Mouse (Mus musculus) embryonic facial prominence, embryonic 13.5 days (tissue): ENCODE measurements around the gene Tmem176b. TPM values are rescaled to one million over a fixed set of nuclear protein-coding genes. Genes with fewer than 3 reads are reported as not detected.
"Not testable (repeated sequence)": the region's sequence is repeated elsewhere in the genome, so short reads cannot be mapped to it uniquely, and the experiment has no call there.

ENCODE experiments used
- ATAC-seq: fragments of 200-750 bp; cut with Nextera tagmentation; 2 replicates; pipeline ENCODE4 v1.8.0; 2017; ENCODE audit warnings: low read depth; ENCODE audit not compliant: insufficient number of reproducible peaks, insufficient read depth, low FRiP score, low TSS enrichment
- H3K27ac ChIP-seq: fragments of 300-500 bp; sonication (generic); 2 replicates; pipeline ENCODE4 v1.5.1; 2015; ENCODE audit warnings: moderate library complexity, mild to moderate bottlenecking, inconsistent platforms
- H3K27me3 ChIP-seq: fragments of 300-500 bp; sonication (generic); 2 replicates; pipeline ENCODE4 v1.6.1; 2015; ENCODE audit warnings: mild to moderate bottlenecking, inconsistent platforms
- H3K36me3 ChIP-seq: fragments of 300-500 bp; sonication (generic); 2 replicates; pipeline ENCODE4 v1.6.1; 2015; ENCODE audit warnings: mild to moderate bottlenecking, inconsistent platforms
- H3K4me1 ChIP-seq: fragments of 300-500 bp; sonication (generic); 2 replicates; pipeline ENCODE4 v1.6.1; 2015; ENCODE audit warnings: inconsistent platforms
- H3K4me2 ChIP-seq: fragments of 300-500 bp; sonication (generic); 2 replicates; pipeline ENCODE4 v1.6.1; 2015; ENCODE audit warnings: moderate library complexity, mild to moderate bottlenecking, inconsistent platforms
- H3K4me3 ChIP-seq: fragments of 300-500 bp; sonication (generic); 2 replicates; pipeline ENCODE4 v1.5.1; 2015; ENCODE audit warnings: mild to moderate bottlenecking, inconsistent platforms
- H3K9ac ChIP-seq: fragments of 300-500 bp; sonication (generic); 2 replicates; pipeline ENCODE4 v1.6.1; 2015; ENCODE audit warnings: mild to moderate bottlenecking, inconsistent platforms
- H3K9me3 ChIP-seq: fragments of 300-500 bp; sonication (generic); 2 replicates; pipeline ENCODE4 v1.6.1; 2016; ENCODE audit warnings: inconsistent platforms
- WGBS: fragments of 180-500 bp; shearing (Covaris S2); methylation state at CpG from one replicate; pipeline ENCODE4 v1.1.7; 2015; ENCODE audit warnings: mixed read lengths; 5-methylcytosine and 5-hydroxymethylcytosine counted together
- polyA plus RNA-seq: library from polyadenylated mRNA; unstranded; fragments of >200 nt; fragmentation: Nextera tagmentation; extraction: Ambion mirVana; gene quantifications from 2 replicates; pipeline ENCODE4 v1.2.1, GENCODE M21; 2015

Gene Tmem176b
- polyA plus RNA-seq, result 171 and 177 TPM in 2 replicates

GRCm38 (mm10) chr6:48840973-48841625 lies at the start of gene Tmem176b:
TSS of gene Tmem176b (minus strand) at chr6:48841496.
- Histone ChIP-seq H3K4me1 (peaks cover 44% of the 10 kb centered on the region), H3K27me3 (no peaks in the 10 kb centered on the region)
- 3% methylated on average over 6 of the region's 6 CpGs for WGBS

GRCm38 (mm10) chr6:48876510-48877135 lies 35.3 kb upstream of the Tmem176b start:
- H3K4me1 ChIP-seq, result no peaks in the 10 kb centered on the region
- 56% methylated on average over 5 of the region's 5 CpGs for WGBS
- no peak overlapping the region for H3K9ac ChIP-seq
- H3K27me3 ChIP-seq, result no peaks in the 10 kb centered on the region
- no peak for ATAC-seq
- H3K4me2 ChIP-seq, result no peak overlapping the region
- no peaks in the 10 kb centered on the region for H3K36me3 ChIP-seq
- H3K9me3 ChIP-seq, result no peaks in the 10 kb centered on the region
- H3K4me3 ChIP-seq, result no peak overlapping the region
- no peak overlapping the region for H3K27ac ChIP-seq

More at GRCm38 (mm10) chr6:48840973-48841625, at the start of gene Tmem176b:
- no peaks in the 10 kb centered on the region for H3K9me3 ChIP-seq
- H3K36me3 ChIP-seq, result peaks cover 47% of the 10 kb centered on the region
- peak within 1 kb of the TSS; percentile 56 for H3K4me3 ChIP-seq
- peak within 1 kb of the TSS; percentile 92 for H3K27ac ChIP-seq
- H3K4me2 ChIP-seq, result peak within 1 kb of the TSS; percentile 81
- ATAC-seq, result peak; percentile 92
- peak within 1 kb of the TSS; percentile 75 for H3K9ac ChIP-seq

GRCm38 (mm10) chr6:48875515-48875914 lies 34.2 kb upstream of the Tmem176b start:
- H3K4me1 ChIP-seq, result no peaks in the 10 kb centered on the region
- H3K27me3 ChIP-seq, result no peaks in the 10 kb centered on the region
- no peak overlapping the region for H3K4me2 ChIP-seq
- H3K4me3 ChIP-seq, result no peak overlapping the region
- no peak overlapping the region for H3K9ac ChIP-seq
- no peaks in the 10 kb centered on the region for H3K36me3 ChIP-seq
- no peak for ATAC-seq
- no peaks in the 10 kb centered on the region for H3K9me3 ChIP-seq
- no peak overlapping the region for H3K27ac ChIP-seq
- WGBS, result 86% methylated on average over 6 of the region's 6 CpGs

GRCm38 (mm10) chr6:48874576-48874975 lies 33.3 kb upstream of the Tmem176b start:
- Histone ChIP-seq H3K4me3 (no peak overlapping the region), H3K4me1 (no peaks in the 10 kb centered on the region), H3K9me3 (no peaks in the 10 kb centered on the region), H3K9ac (no peak overlapping the region), H3K36me3 (no peaks in the 10 kb centered on the region), H3K27ac (no peak overlapping the region), H3K27me3 (no peaks in the 10 kb centered on the region), H3K4me2 (no peak overlapping the region)
- no peak for ATAC-seq
- WGBS, result 87% methylated on average over 4 of the region's 4 CpGs

- 79% methylated on average over 5 of the region's 5 CpGs for WGBS
- no peaks in the 10 kb centered on the region for H3K4me1 ChIP-seq
- ATAC-seq, result no peak
These were observed 31.3 kb upstream of the Tmem176b start, which contains the start of gene Aoc1 for GRCm38 (mm10) chr6:48872596-48872995. TSS of gene Aoc1 (plus strand) at chr6:48872896.

GRCm38 (mm10) chr6:48869774-48870173 lies 28.5 kb upstream of the Tmem176b start:
- no peaks in the 10 kb centered on the region for H3K4me1 ChIP-seq
- H3K4me3 ChIP-seq, result no peak overlapping the region
- H3K9me3 ChIP-seq, result no peaks in the 10 kb centered on the region
- H3K36me3 ChIP-seq, result no peaks in the 10 kb centered on the region
- no peak overlapping the region for H3K9ac ChIP-seq
- 82% methylated on average over 2 of the region's 2 CpGs for WGBS
- ATAC-seq, result no peak
- no peak overlapping the region for H3K4me2 ChIP-seq
- no peaks in the 10 kb centered on the region; the same call in 1 of the 2 replicates for H3K27me3 ChIP-seq
- no peak overlapping the region for H3K27ac ChIP-seq

More at GRCm38 (mm10) chr6:48872596-48872995, 31.3 kb upstream of the Tmem176b start, which contains the start of gene Aoc1:
- H3K27ac ChIP-seq, result no peak within 1 kb of the TSS
- H3K4me2 ChIP-seq, result no peak within 1 kb of the TSS
- H3K9ac ChIP-seq, result no peak within 1 kb of the TSS
- no peaks in the 10 kb centered on the region for H3K27me3 ChIP-seq
- H3K9me3 ChIP-seq, result no peaks in the 10 kb centered on the region
- H3K4me3 ChIP-seq, result no peak within 1 kb of the TSS
- H3K36me3 ChIP-seq, result no peaks in the 10 kb centered on the region

GRCm38 (mm10) chr6:48867158-48867557 lies 25.9 kb upstream of the Tmem176b start:
- Histone ChIP-seq H3K27ac (no peak overlapping the region), H3K36me3 (no peaks in the 10 kb centered on the region), H3K4me3 (no peak overlapping the region), H3K27me3 (no peaks in the 10 kb centered on the region; the same call in 1 of the 2 replicates), H3K9me3 (no peaks in the 10 kb centered on the region), H3K9ac (no peak overlapping the region), H3K4me1 (no peaks in the 10 kb centered on the region), H3K4me2 (no peak overlapping the region)
- no peak for ATAC-seq
- 57% methylated on average over 4 of the region's 4 CpGs for WGBS

GRCm38 (mm10) chr6:48866355-48866950 lies 25.2 kb upstream of the Tmem176b start:
- not testable (repeated sequence) for H3K36me3 ChIP-seq, H3K9me3 ChIP-seq, H3K9ac ChIP-seq, H3K4me3 ChIP-seq, H3K27ac ChIP-seq, ATAC-seq, H3K27me3 ChIP-seq, H3K4me1 ChIP-seq, H3K4me2 ChIP-seq
- WGBS, result 24% methylated on average over 1 of the region's 1 CpGs

- Histone ChIP-seq H3K4me1 (peaks cover 3% of the 10 kb centered on the region; the same call in 1 of the 2 replicates), H3K9ac (no peak overlapping the region), H3K36me3 (no peaks in the 10 kb centered on the region), H3K27me3 (no peaks in the 10 kb centered on the region; the same call in 1 of the 2 replicates), H3K27ac (no peak overlapping the region), H3K4me3 (no peak overlapping the region), H3K9me3 (no peaks in the 10 kb centered on the region), H3K4me2 (no peak overlapping the region)
- ATAC-seq, result no peak
- 86% methylated on average over 1 of the region's 1 CpGs for WGBS
These were observed 24.0 kb upstream of the Tmem176b start for GRCm38 (mm10) chr6:48865152-48865745.

- Histone ChIP-seq H3K9me3 (no peaks in the 10 kb centered on the region), H3K4me2 (no peak overlapping the region), H3K4me1 (peaks cover 5% of the 10 kb centered on the region; the same call in 1 of the 2 replicates), H3K9ac (no peak overlapping the region), H3K27ac (no peak overlapping the region), H3K27me3 (no peaks in the 10 kb centered on the region; the same call in 1 of the 2 replicates), H3K4me3 (no peak overlapping the region), H3K36me3 (no peaks in the 10 kb centered on the region)
- WGBS, result 69% methylated on average over 3 of the region's 3 CpGs
- ATAC-seq, result no peak
These were observed 23.4 kb upstream of the Tmem176b start for GRCm38 (mm10) chr6:48864723-48865122.

GRCm38 (mm10) chr6:48864181-48864580 lies 22.9 kb upstream of the Tmem176b start:
- Histone ChIP-seq H3K4me3 (no peak overlapping the region), H3K27ac (no peak overlapping the region), H3K4me1 (peaks cover 5% of the 10 kb centered on the region; the same call in 1 of the 2 replicates), H3K9me3 (no peaks in the 10 kb centered on the region), H3K9ac (no peak overlapping the region), H3K4me2 (no peak overlapping the region), H3K36me3 (no peaks in the 10 kb centered on the region), H3K27me3 (no peaks in the 10 kb centered on the region; the same call in 1 of the 2 replicates)
- 66% methylated on average over 3 of the region's 3 CpGs for WGBS
- no peak for ATAC-seq
